ENCODE assay signal across 8 mouse cellular contexts in genomic region chr2:46443061-46443685, GRCm38 (mm10).
DNase-seq lines count a peak whose midpoint lies in the region; ATAC-seq and TF ChIP-seq lines count a peak whose summit lies in the region.

No protein-coding gene starts in this region.

- peak overlapping the region; percentile 38 for H3K4me2 ChIP-seq in intestine, embryonic 16.5 days (ENCODE audit: low read depth, low read length)
- peak overlapping the region; percentile 48 for H3K4me2 ChIP-seq in lung, embryonic 14.5 days

- no peaks in the 10 kb centered on the region for H3K79me2 ChIP-seq in C2C12 (ENCODE audit: control insufficient read depth, insufficient read depth)

- WGBS in intestine, embryonic 16.5 days, result 17% methylated on average over 6 of the region's 6 CpGs
- WGBS in lung, embryonic 14.5 days, result 9% methylated on average over 6 of the region's 6 CpGs

- H3K4me1 ChIP-seq in intestine, embryonic 16.5 days (ENCODE audit: control insufficient read depth, insufficient read depth, low read length), result peaks cover 7% of the 10 kb centered on the region
- H3K4me1 ChIP-seq in lung, embryonic 14.5 days (ENCODE audit: insufficient read depth), result peaks cover 26% of the 10 kb centered on the region

- H3K79me3 ChIP-seq in C2C12 (ENCODE audit: low read depth), result no peaks in the 10 kb centered on the region

- no peak overlapping the region for H3K4me3 ChIP-seq in C2C12 (ENCODE audit: insufficient read depth, poor library complexity, severe bottlenecking)
- H3K4me3 ChIP-seq in intestine, embryonic 16.5 days (ENCODE audit: low read length), result 0 out of 2 replicates have a peak overlapping the region, but pooled peaks have one; percentile 0
- no peak overlapping the region for H3K4me3 ChIP-seq in lung, embryonic 14.5 days (ENCODE audit: low read depth, low read length)

- peak; percentile 97 for ATAC-seq in intestine, embryonic 16.5 days
- peak; percentile 97 for ATAC-seq in lung, embryonic 14.5 days (ENCODE audit: insufficient read depth)
- ATAC-seq in erythroid progenitor cell, adult 5-6 weeks (replicated peaks; ENCODE audit: low FRiP score, poor library complexity, severe bottlenecking), result no peak

- peak overlapping the region; percentile 49 for H3ac ChIP-seq in C2C12 (ENCODE audit: control insufficient read depth, insufficient read length, low read depth)

- H3K9me3 ChIP-seq in intestine, embryonic 16.5 days (ENCODE audit: control insufficient read depth, low read length), result no peaks in the 10 kb centered on the region
- no peaks in the 10 kb centered on the region for H3K9me3 ChIP-seq in lung, embryonic 14.5 days (ENCODE audit: low read depth, low read length)

- peak overlapping the region; percentile 56 for H3K27ac ChIP-seq in intestine, embryonic 16.5 days (ENCODE audit: low read length)
- peak overlapping the region; percentile 94 for H3K27ac ChIP-seq in lung, embryonic 14.5 days (ENCODE audit: low read depth)

- no peaks in the 10 kb centered on the region for H3K36me3 ChIP-seq in C2C12 (ENCODE audit: control insufficient read depth, insufficient read depth)
- H3K36me3 ChIP-seq in intestine, embryonic 16.5 days (ENCODE audit: control insufficient read depth, insufficient read depth, low read length), result no peaks in the 10 kb centered on the region
- H3K36me3 ChIP-seq in lung, embryonic 14.5 days (ENCODE audit: insufficient read depth), result no peaks in the 10 kb centered on the region

- peak; percentile 22 to 56 for DNase-seq in adrenal gland, postnatal 36 days
- DNase-seq in gastrocnemius, postnatal 25 days, result peak; percentile 36
- DNase-seq in lung, embryonic 14.5 days, result peak; percentile 67
- DNase-seq in ovary, postnatal 10 days (ENCODE audit: low spot score), result peak; percentile 23
- no peak for DNase-seq in thymus, postnatal 14 days

- no peaks in the 10 kb centered on the region for H3K27me3 ChIP-seq in C2C12 (ENCODE audit: control insufficient read depth, insufficient read depth, insufficient read length)
- H3K27me3 ChIP-seq in intestine, embryonic 16.5 days (replicated peaks; ENCODE audit: control insufficient read depth, insufficient read depth, low read length), result no peaks in the 10 kb centered on the region
- H3K27me3 ChIP-seq in lung, embryonic 14.5 days (ENCODE audit: insufficient read depth, low read length), result no peaks in the 10 kb centered on the region

- peak overlapping the region; percentile 11; the same call in 1 of the 2 replicates for H3K9ac ChIP-seq in intestine, embryonic 16.5 days (ENCODE audit: low read depth, low read length)
- peak overlapping the region; percentile 34; the same call in 1 of the 2 replicates for H3K9ac ChIP-seq in lung, embryonic 14.5 days

- no peak for TF ChIP-seq CTCF in C2C12 (IDR thresholded peaks at IDR 0.05; ENCODE audit: control insufficient read depth, insufficient read depth, insufficient read length)
- TF ChIP-seq CTCF in lung, embryonic 14.5 days (IDR thresholded peaks at IDR 0.05; ENCODE audit: low read depth), result no peak

TF ChIP-seq in C2C12, 6 proteins besides CTCF, POLR2A, EP300 and RAD21:
- TF ChIP-seq FOSL1 (IDR thresholded peaks at IDR 0.05; ENCODE audit: insufficient read depth, low read length, poor library complexity, severe bottlenecking) (peak; percentile 13), CEBPB (IDR thresholded peaks at IDR 0.05; ENCODE audit: low read depth) (peak; percentile 9), MAX (IDR thresholded peaks at IDR 0.05) (no peak)
